Mouse (Mus musculus) right cerebral cortex, postnatal 10 days (tissue): ENCODE measurements at regions not wholly inside any gene's neighbourhood (a gene's known extent, or its start where the extent isn't known, plus 50 kb on each side); places are given as distances from the start of the nearest gene placed in this dataset.

Experiments
- DNase-seq, 2 experiments: peaks; one replicate each; pipeline ENCODE4 v3.0.0; 2021; ENCODE audit warnings: low spot score in 2 of 2

GRCm38 (mm10) chr6:39283761-39284415 lies 77.3 kb upstream of the Kdm7a start:
- no peak for DNase-seq

GRCm38 (mm10) chr6:39278317-39278716 lies 71.7 kb upstream of the Kdm7a start:
- DNase-seq, result no peak

- no peak for DNase-seq
Observed at GRCm38 (mm10) chr6:39274774-39275502, 68.3 kb upstream of the Kdm7a start.

- DNase-seq, result no peak
Observed at GRCm38 (mm10) chr6:39273427-39273826, 66.8 kb upstream of the Kdm7a start.

- no peak for DNase-seq
Observed at GRCm38 (mm10) chr6:39270457-39270856, 63.9 kb upstream of the Kdm7a start.

- no peak for DNase-seq
Observed at GRCm38 (mm10) chr6:39269706-39270105, 63.1 kb upstream of the Kdm7a start.

GRCm38 (mm10) chr6:39268647-39269428 lies 62.2 kb upstream of the Kdm7a start:
- DNase-seq, result no peak

- no peak for DNase-seq
Observed at GRCm38 (mm10) chr6:39264722-39265121, 58.1 kb upstream of the Kdm7a start.

GRCm38 (mm10) chr6:39263615-39264014 lies 57.0 kb upstream of the Kdm7a start:
- no peak for DNase-seq

GRCm38 (mm10) chr6:39261951-39262350 lies 55.4 kb upstream of the Kdm7a start:
- no peak for DNase-seq

GRCm38 (mm10) chr6:39260480-39260879 lies 53.9 kb upstream of the Kdm7a start:
- no peak for DNase-seq

- no peak for DNase-seq
Observed at GRCm38 (mm10) chr6:39259129-39259528, 52.5 kb upstream of the Kdm7a start.

GRCm38 (mm10) chr6:39258656-39259055 lies 52.1 kb upstream of the Kdm7a start:
- DNase-seq, result no peak

- DNase-seq, result no peak
Observed at GRCm38 (mm10) chr6:39257667-39258395, 51.2 kb upstream of the Kdm7a start.

- peak; percentile 35 to 36 for DNase-seq
Observed at GRCm38 (mm10) chr6:39257111-39257571, 50.6 kb upstream of the Kdm7a start.

GRCm38 (mm10) chr6:39256304-39257103 lies 49.9 kb upstream of the Kdm7a start:
- peak; percentile 73 to 75 for DNase-seq
